Mouse (Mus musculus) midbrain, embryonic 11.5 days (tissue): ENCODE results near the gene Rad18. TPM values are rescaled to one million over a fixed set of nuclear protein-coding genes. Genes with fewer than 3 reads are reported as not detected.

ENCODE experiments used
- ATAC-seq: fragments of 200-750 bp; cut with Nextera tagmentation; 2 replicates; pipeline ENCODE4 v1.8.0; 2017; ENCODE audit warnings: moderate TSS enrichment, moderate library complexity; ENCODE audit not compliant: low FRiP score
- DNase-seq: peaks from one replicate; pipeline ENCODE4 v3.0.0; 2015; ENCODE audit warnings: low spot score; ENCODE audit errors: missing footprints
- H3K27ac ChIP-seq: fragments of 300-500 bp; sonication (generic); 2 replicates; pipeline ENCODE4 v1.5.1; 2014; ENCODE audit warnings: low read depth, low read length
- H3K27me3 ChIP-seq: fragments of 300-500 bp; sonication (generic); 2 replicates; pipeline ENCODE4 v1.6.1; 2014; ENCODE audit warnings: mild to moderate bottlenecking, low read length, moderate library complexity, mixed read lengths; ENCODE audit not compliant: control insufficient read depth, insufficient read depth
- H3K36me3 ChIP-seq: fragments of 300-500 bp; sonication (generic); 2 replicates; pipeline ENCODE4 v1.6.1; 2014; ENCODE audit warnings: mild to moderate bottlenecking, low read length, moderate library complexity, mixed read lengths; ENCODE audit not compliant: control insufficient read depth, insufficient read depth
- H3K4me1 ChIP-seq: fragments of 300-500 bp; sonication (generic); 2 replicates; pipeline ENCODE4 v1.6.1; 2014; ENCODE audit warnings: low read length; ENCODE audit not compliant: control insufficient read depth, insufficient read depth
- H3K4me2 ChIP-seq: fragments of 300-500 bp; sonication (generic); 2 replicates; pipeline ENCODE4 v1.6.1; 2014; ENCODE audit warnings: mild to moderate bottlenecking, moderate library complexity
- H3K4me3 ChIP-seq: fragments of 300-500 bp; sonication (generic); 2 replicates; pipeline ENCODE4 v1.5.1; 2014; ENCODE audit warnings: low read depth, low read length
- H3K9ac ChIP-seq: fragments of 300-500 bp; sonication (generic); 2 replicates; pipeline ENCODE4 v1.6.1; 2014; ENCODE audit warnings: low read length
- H3K9me3 ChIP-seq: fragments of 300-500 bp; sonication (generic); 2 replicates; pipeline ENCODE4 v1.6.1; 2016; ENCODE audit warnings: low read length; ENCODE audit not compliant: control insufficient read depth
- WGBS: fragments of 180-500 bp; shearing (Covaris S2); extraction: QIAGEN DNeasy Blood & Tissue Kit; methylation state at CpG from one replicate; pipeline ENCODE4 v1.1.7; 2014; 5-methylcytosine and 5-hydroxymethylcytosine counted together
- polyA plus RNA-seq: library from polyadenylated mRNA; unstranded; fragments of >200 nt; fragmentation: Nextera tagmentation; extraction: Ambion mirVana; gene quantifications from 2 replicates; pipeline ENCODE4 v1.2.1, GENCODE M21; 2014

Gene Rad18
- polyA plus RNA-seq, 1 experiment from 2014 or later = 39.7 TPM

DNA sequence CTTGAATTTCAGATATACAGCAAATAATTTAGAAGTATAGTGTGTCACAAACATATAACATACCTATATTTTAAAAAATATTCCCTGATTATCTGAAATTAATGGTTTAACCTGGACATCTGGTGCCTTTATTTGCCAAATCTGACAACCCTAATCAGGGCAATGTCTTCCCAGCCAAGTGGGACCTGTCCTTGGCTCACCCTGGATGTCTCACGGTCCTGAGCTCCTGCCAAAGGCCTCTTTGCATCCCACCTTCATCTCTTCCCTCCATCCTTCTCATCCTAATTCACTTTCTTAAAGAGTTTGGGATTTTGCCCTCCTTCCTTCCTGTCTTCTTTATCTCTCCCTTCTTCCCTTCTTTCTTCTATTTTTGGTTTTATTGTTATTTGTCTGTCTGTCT is 2.6 kb upstream of the Rad18 start:
- H3K9ac ChIP-seq = no peak overlapping the region
- 72% methylated on average over 1 of the region's 1 CpGs for WGBS
- 0 out of 2 replicates have a peak, but pooled peaks cover 2% of the 10 kb centered on the region for H3K27me3 ChIP-seq

DNA sequence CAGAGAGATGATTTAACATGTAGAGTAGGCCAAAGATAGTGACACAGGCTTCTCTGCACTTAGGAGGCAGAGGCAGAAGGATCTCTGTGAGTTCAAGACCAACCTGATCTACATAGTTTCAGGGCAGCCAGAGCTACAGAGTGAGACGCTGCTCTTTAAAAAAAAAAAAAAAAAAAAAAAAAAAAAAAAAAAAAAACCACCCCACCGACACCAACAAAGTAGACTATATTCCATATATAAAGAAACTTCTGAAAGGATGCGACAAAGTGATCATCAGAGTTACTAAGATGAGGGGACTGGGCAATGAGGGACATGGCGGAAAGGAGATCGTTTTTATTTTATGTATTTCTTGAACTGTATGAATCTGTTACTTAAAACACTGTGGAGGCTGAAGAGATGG is 2.0 kb downstream of the Rad18 start:
- Histone ChIP-seq H3K27ac (no peak overlapping the region), H3K36me3 (0 out of 2 replicates have a peak, but pooled peaks cover 2% of the 10 kb centered on the region), H3K4me1 (no peaks in the 10 kb centered on the region), H3K27me3 (0 out of 2 replicates have a peak, but pooled peaks cover 2% of the 10 kb centered on the region), H3K4me2 (no peak overlapping the region), H3K9ac (no peak overlapping the region), H3K4me3 (no peak overlapping the region), H3K9me3 (no peaks in the 10 kb centered on the region)
- 95% methylated on average over 5 of the region's 5 CpGs for WGBS
- DNase-seq (peak; percentile 8), ATAC-seq (no peak)

More for the DNA sequence above, 2.6 kb upstream of the Rad18 start:
- no peak for ATAC-seq
- Histone ChIP-seq H3K27ac (no peak overlapping the region), H3K4me2 (no peak overlapping the region), H3K9me3 (no peaks in the 10 kb centered on the region), H3K4me3 (no peak overlapping the region), H3K36me3 (no peaks in the 10 kb centered on the region), H3K4me1 (no peaks in the 10 kb centered on the region)
- DNase-seq = peak; percentile 17

DNA sequence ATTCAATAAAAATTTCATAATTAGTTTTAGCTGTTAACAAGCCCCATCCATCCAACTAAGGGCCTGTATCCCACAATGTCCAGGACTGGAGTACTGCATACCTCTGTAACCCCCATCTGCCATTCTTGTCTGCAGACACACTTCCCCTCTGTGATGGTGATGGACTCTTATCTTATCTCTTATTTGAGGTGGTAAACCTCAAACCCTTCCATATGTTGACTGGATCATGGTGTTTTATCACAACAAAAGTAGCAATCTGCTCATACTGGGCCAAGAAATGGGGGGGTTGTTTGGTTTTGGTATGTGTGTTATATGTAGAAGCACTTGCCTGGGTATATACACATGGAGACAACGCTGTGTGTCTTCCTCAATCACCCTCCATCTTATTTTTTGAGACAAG is 5.0 kb downstream of the Rad18 start:
- H3K27ac ChIP-seq = no peak overlapping the region
- 100% methylated on average over 1 of the region's 1 CpGs for WGBS
- H3K4me2 ChIP-seq = no peak overlapping the region

DNA sequence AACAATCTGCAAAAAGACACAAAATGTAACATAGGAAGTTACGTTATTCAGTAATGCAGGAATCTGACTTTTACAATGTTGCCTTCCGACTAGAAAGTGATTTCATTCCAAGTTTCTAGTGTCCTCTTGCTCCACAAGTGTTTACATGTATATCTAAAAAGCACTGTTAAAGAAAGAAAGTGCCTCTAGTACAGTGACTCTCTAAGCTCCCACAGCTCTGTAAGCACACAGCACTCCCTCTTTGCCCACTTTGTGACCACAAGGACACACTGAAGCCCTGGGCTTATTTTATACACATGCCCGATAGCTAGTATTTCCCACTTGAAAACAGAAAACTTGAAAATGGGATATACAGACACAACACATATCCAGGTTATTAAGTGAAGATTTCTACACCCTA is 8.5 kb downstream of the Rad18 start:
- 91% methylated on average over 3 of the region's 3 CpGs for WGBS
- H3K27ac ChIP-seq = no peak overlapping the region
- H3K9ac ChIP-seq = no peak overlapping the region
- no peaks in the 10 kb centered on the region for H3K27me3 ChIP-seq
- DNase-seq (no peak), ATAC-seq (no peak)
- no peaks in the 10 kb centered on the region for H3K4me1 ChIP-seq
- no peak overlapping the region for H3K4me3 ChIP-seq
- no peak overlapping the region for H3K4me2 ChIP-seq
- 0 out of 2 replicates have a peak, but pooled peaks cover 2% of the 10 kb centered on the region for H3K36me3 ChIP-seq
- H3K9me3 ChIP-seq = no peaks in the 10 kb centered on the region

More for the DNA sequence above, 5.0 kb downstream of the Rad18 start:
- Histone ChIP-seq H3K9me3 (no peaks in the 10 kb centered on the region), H3K27me3 (no peaks in the 10 kb centered on the region), H3K9ac (no peak overlapping the region), H3K4me3 (no peak overlapping the region), H3K4me1 (no peaks in the 10 kb centered on the region), H3K36me3 (0 out of 2 replicates have a peak, but pooled peaks cover 2% of the 10 kb centered on the region)
- ATAC-seq (no peak), DNase-seq (no peak)

DNA sequence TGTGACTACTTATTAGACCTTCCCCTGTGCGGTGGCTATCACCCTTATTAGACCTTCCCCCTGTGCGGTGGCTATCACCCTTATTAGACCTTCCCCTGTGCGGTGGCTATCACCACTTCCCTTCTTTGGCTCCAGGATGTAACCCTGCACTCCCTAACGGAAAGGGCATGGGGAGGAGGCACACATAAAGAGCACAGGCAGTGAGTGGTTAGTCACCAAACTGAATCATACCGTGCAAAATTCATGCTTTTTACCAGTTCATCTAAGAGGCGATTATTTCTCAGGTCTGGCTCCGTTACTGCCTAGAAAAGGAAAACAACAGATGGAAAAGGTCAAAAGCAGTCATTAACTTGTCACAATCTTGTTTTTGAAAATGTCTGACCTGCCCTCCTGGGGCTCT is 10.0 kb downstream of the Rad18 start:
- H3K4me2 ChIP-seq = no peak overlapping the region
- no peaks in the 10 kb centered on the region for H3K4me1 ChIP-seq
- H3K27ac ChIP-seq = no peak overlapping the region
- H3K9me3 ChIP-seq = no peaks in the 10 kb centered on the region
- 91% methylated on average over 7 of the region's 7 CpGs for WGBS
- H3K9ac ChIP-seq = no peak overlapping the region
- no peak overlapping the region for H3K4me3 ChIP-seq
- H3K36me3 ChIP-seq = 0 out of 2 replicates have a peak, but pooled peaks cover 2% of the 10 kb centered on the region
- no peak for ATAC-seq
- no peaks in the 10 kb centered on the region for H3K27me3 ChIP-seq
- no peak for DNase-seq

DNA sequence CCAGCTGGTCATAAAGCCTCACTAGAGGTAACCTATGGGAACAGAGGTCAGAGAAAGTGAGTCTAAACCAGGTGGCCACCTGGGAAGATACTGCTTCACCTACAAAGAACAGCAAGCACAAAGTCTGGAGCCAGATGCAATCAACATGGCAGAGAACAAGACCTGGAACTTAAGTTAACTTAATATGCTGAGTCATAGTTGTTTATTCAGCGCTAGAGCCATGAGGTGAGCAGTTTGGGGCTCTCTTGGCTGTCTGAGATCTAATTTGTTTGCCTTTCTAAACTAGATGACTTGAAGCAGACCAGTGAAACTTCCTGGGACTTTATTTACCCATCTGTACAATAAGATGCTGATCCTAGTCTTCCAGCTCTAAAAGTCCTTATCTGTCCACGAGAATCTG is 12.4 kb downstream of the Rad18 start:
- no peak for ATAC-seq
- H3K27me3 ChIP-seq = no peaks in the 10 kb centered on the region
- H3K9me3 ChIP-seq = no peaks in the 10 kb centered on the region
- no peaks in the 10 kb centered on the region; the same call in 1 of the 2 replicates for H3K36me3 ChIP-seq
- no peak overlapping the region for H3K4me3 ChIP-seq
- H3K9ac ChIP-seq = no peak overlapping the region
- no peaks in the 10 kb centered on the region for H3K4me1 ChIP-seq
- H3K4me2 ChIP-seq = no peak overlapping the region
- DNase-seq = no peak
- no peak overlapping the region for H3K27ac ChIP-seq
- WGBS = 95% methylated on average over 2 of the region's 2 CpGs

DNA sequence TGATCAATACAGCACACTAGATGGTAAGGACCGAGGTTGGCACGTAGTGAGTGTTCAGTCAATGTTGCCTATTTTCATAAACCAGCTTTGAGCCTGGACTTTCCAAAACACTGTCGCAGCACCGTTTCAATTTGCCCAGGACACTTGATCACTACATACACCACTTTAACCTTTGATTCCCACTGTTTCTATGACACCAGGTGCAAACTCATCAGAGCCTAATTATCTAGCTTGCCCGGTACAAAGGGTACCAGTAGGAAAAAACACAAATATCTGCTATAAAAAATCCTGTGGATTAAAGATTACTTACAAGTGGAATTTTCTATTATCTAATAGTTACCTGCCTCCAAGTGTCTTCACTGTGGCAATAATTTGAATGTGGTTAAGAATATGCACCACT is 64.4 kb downstream of the Rad18 start:
- Histone ChIP-seq H3K36me3 (no peaks in the 10 kb centered on the region), H3K27ac (no peak overlapping the region), H3K27me3 (no peaks in the 10 kb centered on the region), H3K9ac (no peak overlapping the region), H3K4me2 (no peak overlapping the region), H3K4me1 (no peaks in the 10 kb centered on the region), H3K4me3 (no peak overlapping the region), H3K9me3 (no peaks in the 10 kb centered on the region)
- no peak for DNase-seq
- no peak for ATAC-seq
- 94% methylated on average over 5 of the region's 5 CpGs for WGBS

DNA sequence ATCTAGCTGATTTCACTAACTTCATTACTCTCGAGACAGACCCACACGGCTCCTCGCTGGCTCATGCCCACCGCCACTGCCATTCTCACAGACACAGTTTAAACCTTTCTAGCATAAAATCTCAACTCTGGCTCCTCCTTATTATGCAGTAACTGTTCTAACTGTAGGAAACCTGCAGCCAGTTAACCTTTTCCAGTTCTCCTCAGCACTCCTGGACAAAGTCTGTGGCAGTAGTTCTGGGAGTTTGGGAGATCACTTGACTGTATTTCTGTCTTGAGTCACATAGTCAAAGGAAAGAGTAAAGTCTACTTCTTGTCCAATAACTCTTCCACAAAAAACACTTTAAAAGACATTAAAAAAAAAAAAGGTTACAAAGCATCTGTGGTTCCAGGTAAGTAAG is 66.2 kb downstream of the Rad18 start:
- Histone ChIP-seq H3K4me3 (no peak overlapping the region), H3K27ac (no peak overlapping the region), H3K27me3 (no peaks in the 10 kb centered on the region), H3K4me1 (no peaks in the 10 kb centered on the region), H3K36me3 (no peaks in the 10 kb centered on the region), H3K9ac (no peak overlapping the region), H3K4me2 (no peak overlapping the region), H3K9me3 (no peaks in the 10 kb centered on the region)
- ATAC-seq (no peak), DNase-seq (no peak)
- WGBS = 94% methylated on average over 4 of the region's 4 CpGs

DNA sequence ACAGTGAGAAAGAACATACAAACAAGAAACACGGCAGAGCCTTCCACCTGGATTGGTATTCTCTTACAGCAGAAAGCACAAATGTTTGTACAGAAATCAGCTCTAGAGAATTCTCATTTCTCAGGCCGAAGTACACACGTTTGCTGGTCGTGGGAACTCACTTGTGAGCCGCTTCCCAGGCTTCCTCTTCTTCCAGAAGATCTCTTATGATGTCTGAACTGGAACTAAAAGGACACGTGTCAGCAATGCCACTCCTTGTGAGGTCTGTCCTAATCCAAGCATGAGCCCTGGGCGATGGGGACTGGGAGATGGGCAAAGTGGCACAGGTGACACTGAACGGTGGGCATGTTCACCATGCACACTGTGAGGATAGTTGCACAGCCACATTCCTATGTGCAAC is 68.2 kb downstream of the Rad18 start:
- no peak overlapping the region for H3K27ac ChIP-seq
- H3K4me2 ChIP-seq = no peak overlapping the region
- H3K4me1 ChIP-seq = no peaks in the 10 kb centered on the region
- H3K9ac ChIP-seq = no peak overlapping the region
- no peaks in the 10 kb centered on the region for H3K36me3 ChIP-seq
- ATAC-seq = no peak
- no peaks in the 10 kb centered on the region for H3K27me3 ChIP-seq
- no peak for DNase-seq
- no peak overlapping the region for H3K4me3 ChIP-seq
- H3K9me3 ChIP-seq = no peaks in the 10 kb centered on the region
- 88% methylated on average over 8 of the region's 8 CpGs for whole genome bisulfite sequencing

DNA sequence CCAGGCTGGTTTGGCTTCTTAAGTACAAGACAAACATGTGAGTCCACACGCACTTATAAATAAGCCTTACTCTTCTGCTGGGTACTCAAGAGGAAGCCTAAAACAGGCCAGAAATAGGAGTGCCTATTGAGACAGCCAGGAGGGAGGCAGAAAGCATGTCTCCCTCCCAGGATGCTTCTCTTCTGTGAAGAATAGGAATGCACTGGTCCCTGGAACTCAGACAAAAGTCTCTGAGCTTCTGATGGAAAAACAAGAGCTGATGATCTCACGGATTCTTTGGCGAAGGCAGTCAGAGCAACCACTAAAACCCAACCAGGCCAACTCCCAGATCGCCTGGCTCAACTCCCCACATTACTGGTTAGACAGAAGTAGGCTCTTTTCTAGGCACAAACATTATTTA is 74.2 kb downstream of the Rad18 start:
- no peak overlapping the region for H3K9ac ChIP-seq
- no peaks in the 10 kb centered on the region for H3K9me3 ChIP-seq
- no peak overlapping the region for H3K4me2 ChIP-seq
- no peak overlapping the region for H3K27ac ChIP-seq
- H3K36me3 ChIP-seq = no peaks in the 10 kb centered on the region
- no peak overlapping the region for H3K4me3 ChIP-seq
- 87% methylated on average over 4 of the region's 4 CpGs for WGBS
- DNase-seq (peak; percentile 81), ATAC-seq (no peak)
- no peaks in the 10 kb centered on the region for H3K27me3 ChIP-seq
- no peaks in the 10 kb centered on the region for H3K4me1 ChIP-seq
